Mouse (Mus musculus): ENCODE measurements around the gene Dctpp1. TPM values are rescaled to one million over a fixed set of nuclear protein-coding genes. Genes with fewer than 3 reads are reported as not detected.

Gene Dctpp1
- polyA plus RNA-seq, 1 experiment from 2014 or later: 193 TPM

DNA sequence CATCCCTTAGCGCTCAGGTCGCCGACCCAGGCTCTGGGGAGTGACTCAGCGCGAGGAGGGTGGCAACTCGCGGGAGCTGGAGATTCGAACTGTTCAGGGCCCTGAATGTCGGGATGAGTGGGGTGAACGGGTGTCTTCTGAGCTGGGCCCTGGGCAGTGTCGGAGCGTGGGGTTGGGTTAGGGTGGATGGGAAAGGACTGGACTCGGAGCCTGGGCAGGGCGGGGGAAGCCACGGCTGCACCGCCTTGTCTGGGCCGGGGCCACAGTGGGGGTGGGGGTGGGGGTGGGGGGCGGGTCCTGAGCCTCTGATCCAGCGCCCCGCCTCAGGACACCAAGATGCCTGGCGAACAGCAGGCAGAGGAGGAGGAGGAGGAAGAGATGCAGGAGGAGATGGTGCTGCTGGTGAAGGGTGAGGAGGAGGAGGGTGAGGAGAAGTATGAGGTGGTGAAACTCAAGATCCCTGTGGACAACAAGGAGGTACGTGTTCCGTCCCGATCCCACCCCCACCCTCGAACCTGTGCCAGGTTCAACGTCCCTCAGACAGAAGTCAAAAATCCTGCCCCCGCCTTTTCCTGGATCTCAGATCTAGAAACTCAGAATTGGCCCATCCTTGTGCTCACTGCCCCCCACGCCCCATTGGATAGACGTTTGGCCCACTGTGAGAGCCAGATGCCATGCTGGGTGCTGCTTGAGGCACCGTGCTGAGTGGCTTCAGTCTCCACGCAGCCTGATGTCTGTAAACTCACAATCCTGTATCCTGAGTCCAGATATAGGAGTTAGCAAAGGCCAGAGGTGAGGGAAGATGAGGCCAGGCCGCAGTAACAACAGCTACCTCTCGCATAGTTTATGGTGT lies 15.6 kb downstream of the Dctpp1 start:
- WGBS: 15% methylated on average over 31 of the region's 33 CpGs
- no peaks in the 10 kb centered on the region for H3K9me3 ChIP-seq (ENCODE audit: control insufficient read depth, low read length)
- peaks cover 4% of the 10 kb centered on the region; the same call in 1 of the 2 replicates for H3K4me1 ChIP-seq (replicated peaks; ENCODE audit: control insufficient read depth, insufficient read depth, low read length)
- DNase-seq (ENCODE audit: low spot score) (no peak), ATAC-seq (ENCODE audit: low FRiP score) (peak; percentile 85)
- H3K27ac ChIP-seq (ENCODE audit: low read depth, low read length): peak overlapping the region; percentile 74
- H3K9ac ChIP-seq (ENCODE audit: low read depth, low read length): peak overlapping the region; percentile 88
- H3K4me3 ChIP-seq (ENCODE audit: low read depth, low read length): peak overlapping the region; percentile 87
- no peaks in the 10 kb centered on the region for H3K27me3 ChIP-seq (ENCODE audit: control insufficient read depth, insufficient read depth, low read length)
- peak overlapping the region; percentile 90 for H3K4me2 ChIP-seq (replicated peaks; ENCODE audit: low read depth, low read length)
- no peaks in the 10 kb centered on the region for H3K36me3 ChIP-seq (ENCODE audit: control insufficient read depth, insufficient read depth, low read length)

DNA sequence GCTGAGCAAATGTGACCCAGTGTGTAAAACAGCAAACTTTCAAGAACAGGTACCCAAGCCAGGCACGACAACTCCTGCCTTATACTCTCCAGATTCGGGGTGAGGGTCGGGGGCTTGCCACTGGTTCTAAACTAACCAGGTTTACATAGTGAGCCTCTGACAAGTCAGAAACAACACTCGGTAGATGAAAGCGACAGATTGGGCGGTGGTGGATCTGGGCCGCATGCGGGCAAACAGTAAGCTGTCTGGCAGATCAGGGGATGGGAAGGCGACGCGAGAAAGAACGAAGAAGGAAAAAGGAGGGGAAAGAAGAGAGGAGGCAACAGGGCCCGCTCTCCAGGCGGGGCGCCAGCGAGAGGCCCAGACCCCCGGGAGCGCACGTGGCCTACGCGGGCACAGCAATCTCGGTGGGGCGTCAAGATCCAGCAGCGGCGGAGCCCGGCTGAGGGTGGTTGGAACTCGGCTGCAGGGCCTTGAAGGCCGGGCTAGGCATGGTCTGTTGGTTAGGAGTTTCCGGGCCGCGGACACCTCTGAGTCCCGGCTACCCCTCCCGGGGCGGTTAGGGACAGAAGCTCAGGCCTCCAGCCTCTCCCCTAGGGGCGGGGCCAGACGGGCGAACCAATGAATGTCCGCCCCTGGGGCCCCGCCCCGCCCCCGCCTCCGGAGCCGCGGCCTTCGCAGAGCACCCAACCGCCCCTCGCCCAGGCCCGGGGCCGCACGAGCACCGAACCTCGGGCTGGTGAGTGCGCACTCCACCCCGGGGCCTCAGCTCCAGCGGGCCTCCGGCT lies 16.4 kb downstream of the Dctpp1 start, which contains the start of gene Zfp771:
TSS of gene Zfp771 (plus strand) at position 405 of the 788 bp plus-strand sequence.
- under 1% methylated on average over 55 of the region's 56 CpGs for WGBS
- Histone ChIP-seq H3K9me3 (ENCODE audit: control insufficient read depth, low read length) (no peaks in the 10 kb centered on the region), H3K4me2 (replicated peaks; ENCODE audit: low read depth, low read length) (peak within 1 kb of the TSS; percentile 90), H3K4me1 (replicated peaks; ENCODE audit: control insufficient read depth, insufficient read depth, low read length) (peaks cover 4% of the 10 kb centered on the region; the same call in 1 of the 2 replicates), H3K27me3 (ENCODE audit: control insufficient read depth, insufficient read depth, low read length) (no peaks in the 10 kb centered on the region), H3K4me3 (ENCODE audit: low read depth, low read length) (peak within 1 kb of the TSS; percentile 87), H3K36me3 (ENCODE audit: control insufficient read depth, insufficient read depth, low read length) (no peaks in the 10 kb centered on the region), H3K27ac (ENCODE audit: low read depth, low read length) (peak within 1 kb of the TSS; percentile 74), H3K9ac (ENCODE audit: low read depth, low read length) (peak within 1 kb of the TSS; percentile 88)
- DNase-seq (ENCODE audit: low spot score): peak; percentile 97
- peak; percentile 96 for ATAC-seq (ENCODE audit: low FRiP score)

DNA sequence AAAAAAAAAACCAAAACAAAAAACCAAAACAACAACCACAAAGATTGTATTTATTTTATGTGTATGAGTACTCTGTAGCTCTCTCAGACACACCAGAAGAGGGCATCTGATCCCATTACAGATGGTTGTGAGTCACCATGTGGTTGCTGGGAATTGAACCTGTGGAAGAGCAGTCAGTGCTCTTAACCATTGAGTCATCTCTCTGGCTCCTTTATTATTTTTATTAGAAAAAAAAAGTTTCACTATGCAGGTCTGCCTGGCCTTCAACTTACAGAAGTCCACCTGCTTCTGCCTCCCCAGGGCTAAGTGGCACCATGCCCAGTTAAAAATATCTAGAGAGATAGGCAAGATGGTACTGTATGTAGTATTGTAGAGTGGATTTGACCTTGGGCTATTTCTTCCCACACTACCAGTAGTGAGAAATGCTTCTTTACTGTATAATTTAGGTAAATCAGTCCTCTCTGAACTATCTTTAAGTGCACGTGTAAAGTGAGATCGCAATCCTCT lies 17.1 kb downstream of the Dctpp1 start:
- no peaks in the 10 kb centered on the region for H3K27me3 ChIP-seq (ENCODE audit: control insufficient read depth, insufficient read depth, low read length)
- ATAC-seq (ENCODE audit: low FRiP score) (no peak), DNase-seq (ENCODE audit: low spot score) (no peak)
- H3K4me1 ChIP-seq (replicated peaks; ENCODE audit: control insufficient read depth, insufficient read depth, low read length): peaks cover 4% of the 10 kb centered on the region; the same call in 1 of the 2 replicates
- H3K27ac ChIP-seq (ENCODE audit: low read depth, low read length): no peak overlapping the region
- 43% methylated on average over 2 of the region's 2 CpGs for WGBS
- no peaks in the 10 kb centered on the region for H3K9me3 ChIP-seq (ENCODE audit: control insufficient read depth, low read length)
- H3K36me3 ChIP-seq (ENCODE audit: control insufficient read depth, insufficient read depth, low read length): peaks cover 1% of the 10 kb centered on the region; the same call in 1 of the 2 replicates
- H3K4me3 ChIP-seq (ENCODE audit: low read depth, low read length): peak overlapping the region; percentile 87; the same call in 1 of the 2 replicates
- H3K4me2 ChIP-seq (replicated peaks; ENCODE audit: low read depth, low read length): peak overlapping the region; percentile 90
- peak overlapping the region; percentile 88; the same call in 1 of the 2 replicates for H3K9ac ChIP-seq (ENCODE audit: low read depth, low read length)

DNA sequence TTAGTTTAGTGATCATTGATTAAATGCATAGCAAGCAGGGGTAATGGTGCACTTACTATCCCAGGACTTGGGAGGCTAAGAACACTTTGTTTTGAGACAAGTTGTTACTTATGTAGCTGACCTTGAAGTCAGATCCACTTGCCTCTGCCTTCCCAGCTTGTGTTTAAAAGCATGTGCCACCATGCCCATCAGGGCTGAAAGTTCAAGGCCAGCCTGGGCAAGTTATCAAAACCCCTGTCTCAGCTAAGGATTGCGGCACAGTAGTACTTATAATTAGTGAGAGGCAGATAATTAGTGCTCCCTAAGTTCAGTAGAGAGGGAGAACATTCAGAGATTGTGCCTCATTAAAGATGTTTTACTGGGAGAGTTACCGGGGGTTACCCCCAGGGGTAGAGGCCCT lies 25.7 kb downstream of the Dctpp1 start:
- H3K4me2 ChIP-seq (replicated peaks; ENCODE audit: low read depth, low read length): peak overlapping the region; percentile 30
- ATAC-seq (ENCODE audit: low FRiP score) (no peak), DNase-seq (ENCODE audit: low spot score) (no peak)
- WGBS: 95% methylated on average over 2 of the region's 2 CpGs
- H3K4me1 ChIP-seq (replicated peaks; ENCODE audit: control insufficient read depth, insufficient read depth, low read length): peaks cover 9% of the 10 kb centered on the region
- no peaks in the 10 kb centered on the region for H3K9me3 ChIP-seq (ENCODE audit: control insufficient read depth, low read length)
- H3K27me3 ChIP-seq (ENCODE audit: control insufficient read depth, insufficient read depth, low read length): no peaks in the 10 kb centered on the region
- H3K36me3 ChIP-seq (ENCODE audit: control insufficient read depth, insufficient read depth, low read length): peaks cover 24% of the 10 kb centered on the region
- no peak overlapping the region for H3K27ac ChIP-seq (ENCODE audit: low read depth, low read length)
- H3K9ac ChIP-seq (ENCODE audit: low read depth, low read length): no peak overlapping the region; the same call in 1 of the 2 replicates
- peak overlapping the region; percentile 96 for H3K4me3 ChIP-seq (ENCODE audit: low read depth, low read length)

DNA sequence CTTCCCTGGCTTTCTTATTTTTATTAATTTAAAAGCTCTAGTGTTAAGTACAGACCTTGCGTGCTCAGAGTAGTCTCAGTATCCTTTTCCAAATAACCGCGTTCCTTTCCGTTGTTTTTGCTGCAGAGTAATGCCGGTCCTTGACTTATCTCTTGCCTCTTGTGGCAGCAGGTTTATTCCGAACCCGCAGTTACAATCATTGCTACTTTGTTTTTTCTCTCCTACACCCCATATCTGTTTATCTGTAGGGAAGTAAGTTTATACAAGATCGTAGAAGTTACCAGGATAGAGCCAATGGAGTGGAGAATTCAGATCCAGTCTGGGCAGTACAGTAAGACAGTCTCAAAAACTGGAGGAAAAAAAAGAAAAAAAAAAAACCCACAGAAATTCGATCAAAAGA lies 26.7 kb downstream of the Dctpp1 start:
- Histone ChIP-seq H3K27me3 (ENCODE audit: control insufficient read depth, insufficient read depth, low read length) (no peaks in the 10 kb centered on the region), H3K36me3 (ENCODE audit: control insufficient read depth, insufficient read depth, low read length) (peaks cover 24% of the 10 kb centered on the region), H3K9me3 (ENCODE audit: control insufficient read depth, low read length) (no peaks in the 10 kb centered on the region), H3K27ac (ENCODE audit: low read depth, low read length) (peak overlapping the region; percentile 99), H3K4me3 (ENCODE audit: low read depth, low read length) (peak overlapping the region; percentile 96), H3K4me1 (replicated peaks; ENCODE audit: control insufficient read depth, insufficient read depth, low read length) (peaks cover 9% of the 10 kb centered on the region), H3K9ac (ENCODE audit: low read depth, low read length) (peak overlapping the region; percentile 99), H3K4me2 (replicated peaks; ENCODE audit: low read depth, low read length) (peak overlapping the region; percentile 30)
- no peak for ATAC-seq (ENCODE audit: low FRiP score)
- DNase-seq (ENCODE audit: low spot score): no peak
- WGBS: 5% methylated on average over 9 of the region's 9 CpGs

DNA sequence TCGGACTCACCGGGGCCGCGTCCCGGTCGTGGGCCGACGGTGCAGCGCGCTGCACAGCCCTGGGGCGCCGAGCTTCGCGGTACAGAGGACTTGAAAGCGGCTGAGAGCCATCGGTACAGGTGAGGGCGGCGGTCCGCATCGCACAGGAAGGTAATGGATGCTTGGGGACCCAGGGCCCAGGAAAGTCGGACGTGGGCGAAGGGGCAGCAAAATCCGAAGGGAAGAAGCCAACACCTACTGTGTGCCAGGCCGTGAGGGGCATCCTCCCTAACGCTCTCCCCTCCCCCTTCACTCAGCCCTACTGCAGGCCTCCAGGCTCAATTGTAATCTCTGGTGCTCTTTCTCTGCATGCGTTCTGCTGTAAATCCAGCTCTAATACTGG lies 27.1 kb downstream of the Dctpp1 start:
- peak; percentile 46 for ATAC-seq (ENCODE audit: low FRiP score)

DNA sequence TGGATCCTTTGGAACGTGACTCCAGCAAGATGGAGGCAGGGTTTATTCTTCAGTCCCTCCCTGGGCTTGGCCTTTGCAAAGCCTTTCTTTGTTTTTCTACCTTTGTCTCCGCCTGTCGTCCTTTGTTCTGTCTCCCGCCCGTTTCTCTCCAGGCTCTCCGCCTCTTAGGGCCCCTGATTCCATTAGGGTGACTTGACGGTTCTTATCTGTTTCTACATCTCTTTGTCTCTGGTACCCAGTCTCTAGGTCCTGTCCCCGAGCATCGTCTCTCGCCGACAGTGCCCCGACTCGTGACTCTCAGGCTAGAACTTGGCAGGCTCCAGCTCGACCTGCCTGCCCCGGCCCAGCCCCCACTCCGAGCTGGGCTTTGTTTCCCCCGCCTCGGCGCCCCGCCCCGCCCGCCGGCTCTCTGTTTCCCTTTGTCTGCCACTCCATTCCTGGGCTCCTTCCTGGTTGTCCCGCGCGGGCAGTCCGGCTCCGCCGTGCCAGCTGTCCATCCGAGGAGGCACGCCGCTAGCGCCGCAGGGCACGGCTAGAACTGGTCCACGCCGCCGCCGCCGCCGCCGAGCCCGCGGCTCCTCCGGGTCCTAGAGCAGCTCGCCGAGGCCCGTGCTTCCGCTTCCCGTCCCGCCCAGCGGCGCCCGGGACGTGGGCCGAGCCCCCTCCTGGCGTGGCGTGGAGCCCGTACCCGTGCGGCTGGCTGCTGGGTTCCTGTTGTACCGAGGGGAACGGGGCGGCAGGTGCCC lies 27.7 kb downstream of the Dctpp1 start, which contains the start of the genes Zfp553 and Sept1:
TSS of gene Zfp553 (plus strand) at position 440 of the 746 bp plus-strand sequence.
TSS of gene Sept1 (minus strand) at position 509 of the 746 bp plus-strand sequence.
- peak within 1 kb of the TSS; percentile 96 for H3K4me3 ChIP-seq (ENCODE audit: low read depth, low read length)
- peak within 1 kb of the TSS; percentile 99 for H3K9ac ChIP-seq (ENCODE audit: low read depth, low read length)
- peak within 1 kb of the TSS; percentile 99 for H3K27ac ChIP-seq (ENCODE audit: low read depth, low read length)
- ATAC-seq (ENCODE audit: low FRiP score) (peak; percentile 92), DNase-seq (ENCODE audit: low spot score) (peak; percentile 93)
- H3K4me2 ChIP-seq (replicated peaks; ENCODE audit: low read depth, low read length): peak within 1 kb of the TSS; percentile 55
- H3K9me3 ChIP-seq (ENCODE audit: control insufficient read depth, low read length): no peaks in the 10 kb centered on the region
- H3K36me3 ChIP-seq (ENCODE audit: control insufficient read depth, insufficient read depth, low read length): peaks cover 19% of the 10 kb centered on the region
- H3K4me1 ChIP-seq (replicated peaks; ENCODE audit: control insufficient read depth, insufficient read depth, low read length): peaks cover 9% of the 10 kb centered on the region
- H3K27me3 ChIP-seq (ENCODE audit: control insufficient read depth, insufficient read depth, low read length): no peaks in the 10 kb centered on the region
- under 1% methylated on average over 58 of the region's 64 CpGs for WGBS

More for the DNA sequence above, 27.1 kb downstream of the Dctpp1 start:
- Histone ChIP-seq H3K27ac (ENCODE audit: low read depth, low read length) (peak overlapping the region; percentile 99), H3K4me1 (replicated peaks; ENCODE audit: control insufficient read depth, insufficient read depth, low read length) (peaks cover 9% of the 10 kb centered on the region), H3K27me3 (ENCODE audit: control insufficient read depth, insufficient read depth, low read length) (no peaks in the 10 kb centered on the region), H3K9me3 (ENCODE audit: control insufficient read depth, low read length) (no peaks in the 10 kb centered on the region), H3K4me2 (replicated peaks; ENCODE audit: low read depth, low read length) (peak overlapping the region; percentile 30), H3K9ac (ENCODE audit: low read depth, low read length) (peak overlapping the region; percentile 99), H3K36me3 (ENCODE audit: control insufficient read depth, insufficient read depth, low read length) (peaks cover 23% of the 10 kb centered on the region), H3K4me3 (ENCODE audit: low read depth, low read length) (peak overlapping the region; percentile 96)
- WGBS: under 1% methylated on average over 27 of the region's 27 CpGs
- no peak for DNase-seq (ENCODE audit: low spot score)
